Mouse (Mus musculus) cerebellum, adult 2 months (tissue): ENCODE data around the gene Arhgap4.

Experiments used
- CTCF ChIP-seq: fragments of 200-500 bp; IDR thresholded peaks from 2 replicates; pipeline ENCODE4 v1.5.1; 2011; ENCODE audit warnings: low read depth, mild to moderate bottlenecking, control low read depth, low read length, moderate library complexity, borderline replicate concordance; ENCODE audit not compliant: insufficient read depth
- POLR2A ChIP-seq: fragments of 200-500 bp; IDR thresholded peaks from 2 replicates; pipeline ENCODE4 v1.6.1; 2011; ENCODE audit warnings: low read length, control low read depth, borderline replicate concordance; ENCODE audit not compliant: insufficient read depth

GRCm38 (mm10) chrX:73881463-73881862 lies 40.2 kb downstream of the Arhgap4 start:
- TF ChIP-seq CTCF (no peak), POLR2A (no peak)
